Mouse (Mus musculus) 3134 (cell line): ENCODE measurements at regions not wholly inside any gene's neighbourhood (a gene's known extent, or its start where the extent isn't known, plus 50 kb on each side); places are given as distances from the start of the nearest gene placed in this dataset.

Experiments used
- DNase-seq: peaks from one replicate; pipeline ENCODE4 v3.0.0-alpha.2; 2011; ENCODE audit warnings: low spot score; ENCODE audit not compliant: insufficient read length; ENCODE audit errors: extremely low read depth

GRCm38 (mm10) chr9:94386190-94386589, 151.7 kb downstream of the 1190002N15Rik start:
- no peak for DNase-seq

GRCm38 (mm10) chr9:94382293-94382692, 155.6 kb downstream of the 1190002N15Rik start:
- DNase-seq = no peak

- no peak for DNase-seq
These were observed 159.0 kb downstream of the 1190002N15Rik start for GRCm38 (mm10) chr9:94378835-94379234.

GRCm38 (mm10) chr9:94378291-94378690, 159.6 kb downstream of the 1190002N15Rik start:
- no peak for DNase-seq

GRCm38 (mm10) chr9:94377346-94378039, 160.4 kb downstream of the 1190002N15Rik start:
- DNase-seq = no peak

GRCm38 (mm10) chr9:94370976-94371375, 166.9 kb downstream of the 1190002N15Rik start:
- no peak for DNase-seq

- no peak for DNase-seq
These were observed 169.5 kb downstream of the 1190002N15Rik start for GRCm38 (mm10) chr9:94368231-94368936.

GRCm38 (mm10) chr9:94361877-94362697, 175.8 kb downstream of the 1190002N15Rik start:
- no peak for DNase-seq

- no peak for DNase-seq
These were observed 176.9 kb downstream of the 1190002N15Rik start for GRCm38 (mm10) chr9:94361011-94361410.

GRCm38 (mm10) chr9:94358150-94358549, 179.7 kb downstream of the 1190002N15Rik start:
- no peak for DNase-seq

GRCm38 (mm10) chr9:94342011-94342410, 195.9 kb downstream of the 1190002N15Rik start:
- no peak for DNase-seq

GRCm38 (mm10) chr9:94341531-94341930, 196.3 kb downstream of the 1190002N15Rik start:
- no peak for DNase-seq

GRCm38 (mm10) chr9:94333450-94333849, 204.4 kb downstream of the 1190002N15Rik start:
- peak; percentile 28 for DNase-seq

- DNase-seq = peak; percentile 48
These were observed 214.9 kb downstream of the 1190002N15Rik start for GRCm38 (mm10) chr9:94323011-94323410.

- DNase-seq = no peak
These were observed 235.3 kb downstream of the 1190002N15Rik start for GRCm38 (mm10) chr9:94302575-94302974.

GRCm38 (mm10) chr9:94301896-94302295, 236.0 kb downstream of the 1190002N15Rik start:
- DNase-seq = no peak

GRCm38 (mm10) chr9:94295431-94295830, 242.4 kb downstream of the 1190002N15Rik start:
- DNase-seq = no peak

- peak; percentile 9 for DNase-seq
These were observed 245.7 kb downstream of the 1190002N15Rik start for GRCm38 (mm10) chr9:94292147-94292546.

- peak; percentile 54 for DNase-seq
These were observed 248.3 kb downstream of the 1190002N15Rik start for GRCm38 (mm10) chr9:94289546-94289945.

GRCm38 (mm10) chr9:94287559-94287958, 250.3 kb downstream of the 1190002N15Rik start:
- DNase-seq = peak; percentile 17
